Mouse (Mus musculus): ENCODE measurements at regions not wholly inside any gene's neighbourhood (a gene's known extent, or its start where the extent isn't known, plus 50 kb on each side); places are given as distances from the start of the nearest gene placed in this dataset.

DNA sequence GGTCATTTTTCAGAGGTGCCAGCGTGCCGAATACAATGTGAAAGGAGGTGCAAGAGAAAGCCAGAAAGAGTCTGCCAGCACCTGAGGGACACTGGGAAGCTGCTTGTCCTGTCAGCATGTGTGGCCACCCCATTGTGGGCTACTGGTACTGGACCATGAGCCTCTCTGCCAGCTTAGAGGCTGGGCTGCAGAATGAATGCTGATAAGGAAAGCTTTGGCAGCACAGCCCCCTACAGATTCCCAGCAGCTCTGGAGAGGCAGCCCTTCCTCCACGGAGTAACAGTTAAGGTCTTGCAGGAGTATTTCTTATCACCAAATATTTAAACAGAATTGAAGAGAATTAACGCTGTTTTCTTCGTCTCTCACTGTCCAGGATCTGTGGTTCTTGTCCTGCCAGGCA is 199.5 kb downstream of the Gadd45g start:
- no peak for ATAC-seq (ENCODE audit: insufficient read depth, low FRiP score, low TSS enrichment)

DNA sequence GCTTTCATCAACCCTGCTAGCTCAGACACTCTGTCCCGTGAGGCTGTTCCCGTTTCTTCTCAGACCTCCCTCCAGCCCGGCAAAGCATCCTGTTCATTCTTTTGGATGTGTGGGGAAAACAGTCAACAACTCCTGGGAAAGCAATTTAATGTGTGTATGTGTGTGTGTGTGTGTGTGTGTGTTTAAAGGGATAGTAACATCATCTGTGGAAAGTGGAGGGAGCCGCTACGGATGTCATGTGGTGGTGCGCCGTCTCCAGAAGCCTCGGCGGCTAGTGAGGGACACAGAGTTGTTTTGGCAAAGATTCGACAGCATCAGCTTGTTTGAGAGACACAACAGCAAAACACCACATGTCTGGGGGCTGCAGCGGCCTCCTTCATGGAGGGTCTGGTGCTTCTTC is 200.2 kb downstream of the Gadd45g start:
- DNase-seq (ENCODE audit: low spot score) = no peak
- Histone ChIP-seq H3K4me3 (ENCODE audit: low read depth, low read length) (no peak overlapping the region), H3K4me1 (ENCODE audit: control insufficient read depth, insufficient read depth, low read length) (peaks cover 2% of the 10 kb centered on the region; the same call in 1 of the 2 replicates), H3K9ac (ENCODE audit: low read length) (no peak overlapping the region), H3K27me3 (ENCODE audit: control insufficient read depth, insufficient read depth, low read length) (no peaks in the 10 kb centered on the region), H3K9me3 (ENCODE audit: control insufficient read depth, low read length) (no peaks in the 10 kb centered on the region), H3K36me3 (ENCODE audit: control insufficient read depth, insufficient read depth, low read length) (no peaks in the 10 kb centered on the region; the same call in 1 of the 2 replicates), H3K4me2 (ENCODE audit: low read depth) (no peak overlapping the region), H3K27ac (ENCODE audit: low read depth, low read length) (no peak overlapping the region)
- WGBS = 76% methylated on average over 11 of the region's 11 CpGs
- ATAC-seq (ENCODE audit: insufficient read depth, low FRiP score, low TSS enrichment) = no peak

More for the DNA sequence above, 199.5 kb downstream of the Gadd45g start:
- WGBS = 71% methylated on average over 5 of the region's 5 CpGs
- Histone ChIP-seq H3K27ac (ENCODE audit: low read depth, low read length) (no peak overlapping the region), H3K9ac (ENCODE audit: low read length) (no peak overlapping the region), H3K4me3 (ENCODE audit: low read depth, low read length) (no peak overlapping the region), H3K9me3 (ENCODE audit: control insufficient read depth, low read length) (no peaks in the 10 kb centered on the region), H3K27me3 (ENCODE audit: control insufficient read depth, insufficient read depth, low read length) (no peaks in the 10 kb centered on the region), H3K4me1 (ENCODE audit: control insufficient read depth, insufficient read depth, low read length) (peaks cover 2% of the 10 kb centered on the region; the same call in 1 of the 2 replicates), H3K4me2 (ENCODE audit: low read depth) (no peak overlapping the region), H3K36me3 (ENCODE audit: control insufficient read depth, insufficient read depth, low read length) (no peaks in the 10 kb centered on the region; the same call in 1 of the 2 replicates)
- no peak for DNase-seq (ENCODE audit: low spot score)

DNA sequence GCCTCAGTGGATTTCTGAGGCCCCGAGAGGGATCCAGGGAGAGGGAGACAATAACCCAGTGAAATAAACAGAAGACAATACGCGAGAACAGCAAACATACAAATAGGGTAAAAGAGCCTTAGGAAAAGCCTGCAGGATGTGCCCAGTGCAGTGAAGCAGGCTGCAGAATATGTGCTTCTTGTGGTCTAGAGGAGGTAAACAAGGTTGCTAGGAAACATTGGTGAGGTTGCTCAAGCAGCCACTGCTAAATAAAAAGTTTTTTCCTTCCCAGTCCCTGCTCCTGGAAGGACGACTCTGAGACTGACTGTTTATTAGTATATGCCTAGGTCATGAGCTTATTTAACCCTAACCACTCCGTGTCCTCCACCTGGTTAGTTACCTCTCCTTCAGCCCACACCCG is 201.5 kb downstream of the Gadd45g start:
- H3K27ac ChIP-seq (ENCODE audit: low read depth, low read length) = no peak overlapping the region
- no peak for ATAC-seq (ENCODE audit: insufficient read depth, low FRiP score, low TSS enrichment)
- DNase-seq (ENCODE audit: low spot score) = no peak
- no peak overlapping the region for H3K4me3 ChIP-seq (ENCODE audit: low read depth, low read length)
- H3K27me3 ChIP-seq (ENCODE audit: control insufficient read depth, insufficient read depth, low read length) = no peaks in the 10 kb centered on the region
- 76% methylated on average over 6 of the region's 6 CpGs for WGBS
- no peaks in the 10 kb centered on the region for H3K9me3 ChIP-seq (ENCODE audit: control insufficient read depth, low read length)
- H3K4me1 ChIP-seq (ENCODE audit: control insufficient read depth, insufficient read depth, low read length) = peaks cover 2% of the 10 kb centered on the region; the same call in 1 of the 2 replicates
- no peak overlapping the region for H3K4me2 ChIP-seq (ENCODE audit: low read depth)
- H3K36me3 ChIP-seq (ENCODE audit: control insufficient read depth, insufficient read depth, low read length) = no peaks in the 10 kb centered on the region; the same call in 1 of the 2 replicates
- no peak overlapping the region for H3K9ac ChIP-seq (ENCODE audit: low read length)

DNA sequence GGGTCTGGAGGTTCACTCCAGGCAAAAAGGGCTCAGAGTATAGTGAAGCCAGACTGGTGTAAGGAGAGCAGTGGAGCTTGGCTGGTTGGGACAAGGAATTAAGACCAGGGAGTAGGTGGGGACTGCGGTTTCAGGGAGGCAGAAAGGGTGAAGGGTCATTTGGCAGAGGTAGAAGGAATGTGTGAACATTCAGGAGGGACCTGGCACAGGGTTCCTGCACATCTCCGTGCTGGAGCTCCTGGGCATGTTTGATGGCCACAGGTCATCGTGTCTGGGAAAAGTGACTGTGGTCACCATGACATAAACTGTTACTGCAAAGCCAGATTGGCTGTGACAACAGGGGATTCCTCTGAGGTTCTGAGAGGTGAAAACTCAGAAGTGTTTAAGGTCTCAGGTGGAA is 202.3 kb downstream of the Gadd45g start:
- no peaks in the 10 kb centered on the region; the same call in 1 of the 2 replicates for H3K36me3 ChIP-seq (ENCODE audit: control insufficient read depth, insufficient read depth, low read length)
- peaks cover 2% of the 10 kb centered on the region; the same call in 1 of the 2 replicates for H3K4me1 ChIP-seq (ENCODE audit: control insufficient read depth, insufficient read depth, low read length)
- no peak overlapping the region for H3K4me3 ChIP-seq (ENCODE audit: low read depth, low read length)
- ATAC-seq (ENCODE audit: insufficient read depth, low FRiP score, low TSS enrichment) (no peak), DNase-seq (ENCODE audit: low spot score) (no peak)
- no peak overlapping the region for H3K9ac ChIP-seq (ENCODE audit: low read length)
- H3K27ac ChIP-seq (ENCODE audit: low read depth, low read length) = no peak overlapping the region
- no peak overlapping the region for H3K4me2 ChIP-seq (ENCODE audit: low read depth)
- no peaks in the 10 kb centered on the region for H3K27me3 ChIP-seq (ENCODE audit: control insufficient read depth, insufficient read depth, low read length)
- WGBS = 85% methylated on average over 3 of the region's 3 CpGs
- H3K9me3 ChIP-seq (ENCODE audit: control insufficient read depth, low read length) = no peaks in the 10 kb centered on the region

DNA sequence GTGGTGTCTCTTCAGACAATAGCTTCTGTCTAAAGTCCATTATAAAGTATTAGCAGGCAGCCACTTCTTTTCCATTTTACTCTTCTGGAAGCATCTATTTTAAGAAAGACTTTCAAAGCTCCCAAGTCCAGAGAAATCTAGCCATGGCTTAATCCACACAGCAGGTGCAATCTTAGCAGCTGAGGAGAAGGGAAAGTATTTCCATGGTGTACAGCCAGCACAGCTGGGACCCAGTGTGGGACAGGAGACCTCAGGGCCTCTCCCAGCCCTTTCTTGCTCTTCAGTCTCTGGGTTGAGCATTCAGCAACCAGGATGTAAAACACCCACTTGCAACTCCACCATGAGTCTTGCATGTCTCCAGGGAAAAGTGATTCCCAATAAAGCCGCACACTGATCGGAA is 202.8 kb downstream of the Gadd45g start:
- Histone ChIP-seq H3K4me3 (ENCODE audit: low read depth, low read length) (no peak overlapping the region), H3K4me1 (ENCODE audit: control insufficient read depth, insufficient read depth, low read length) (peaks cover 2% of the 10 kb centered on the region; the same call in 1 of the 2 replicates), H3K4me2 (ENCODE audit: low read depth) (no peak overlapping the region), H3K27ac (ENCODE audit: low read depth, low read length) (no peak overlapping the region), H3K9me3 (ENCODE audit: control insufficient read depth, low read length) (no peaks in the 10 kb centered on the region), H3K9ac (ENCODE audit: low read length) (no peak overlapping the region), H3K27me3 (ENCODE audit: control insufficient read depth, insufficient read depth, low read length) (no peaks in the 10 kb centered on the region), H3K36me3 (ENCODE audit: control insufficient read depth, insufficient read depth, low read length) (no peaks in the 10 kb centered on the region; the same call in 1 of the 2 replicates)
- DNase-seq (ENCODE audit: low spot score) (no peak), ATAC-seq (ENCODE audit: insufficient read depth, low FRiP score, low TSS enrichment) (no peak)
- WGBS = 92% methylated on average over 2 of the region's 2 CpGs

DNA sequence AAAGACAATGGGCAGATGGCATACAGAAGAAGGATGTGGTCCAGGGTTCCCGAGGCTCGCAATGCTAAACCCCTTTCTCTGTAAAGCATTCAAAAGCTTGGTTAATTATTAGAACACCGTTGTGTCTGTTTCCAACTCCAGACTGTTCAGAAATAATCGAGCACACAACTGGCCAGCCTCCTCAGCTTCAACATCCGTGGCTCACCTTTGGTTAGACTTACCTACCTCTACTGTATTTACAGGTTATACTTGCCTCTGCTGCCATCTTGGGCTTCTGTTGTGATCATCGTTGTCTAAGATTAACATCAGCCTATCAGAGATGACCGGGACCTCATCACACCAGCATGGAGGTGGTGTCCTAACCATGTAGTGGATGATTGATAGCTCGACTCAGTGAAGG is 209.3 kb downstream of the Gadd45g start:
- H3K27ac ChIP-seq (ENCODE audit: low read depth, low read length) = no peak overlapping the region
- peaks cover 4% of the 10 kb centered on the region; the same call in 1 of the 2 replicates for H3K4me1 ChIP-seq (ENCODE audit: control insufficient read depth, insufficient read depth, low read length)
- H3K4me3 ChIP-seq (ENCODE audit: low read depth, low read length) = no peak overlapping the region
- H3K9ac ChIP-seq (ENCODE audit: low read length) = no peak overlapping the region
- H3K27me3 ChIP-seq (ENCODE audit: control insufficient read depth, insufficient read depth, low read length) = no peaks in the 10 kb centered on the region
- H3K4me2 ChIP-seq (ENCODE audit: low read depth) = no peak overlapping the region
- H3K9me3 ChIP-seq (ENCODE audit: control insufficient read depth, low read length) = no peaks in the 10 kb centered on the region
- no peaks in the 10 kb centered on the region for H3K36me3 ChIP-seq (ENCODE audit: control insufficient read depth, insufficient read depth, low read length)
- ATAC-seq (ENCODE audit: insufficient read depth, low FRiP score, low TSS enrichment) (no peak), DNase-seq (ENCODE audit: low spot score) (no peak)
- 84% methylated on average over 8 of the region's 8 CpGs for WGBS

DNA sequence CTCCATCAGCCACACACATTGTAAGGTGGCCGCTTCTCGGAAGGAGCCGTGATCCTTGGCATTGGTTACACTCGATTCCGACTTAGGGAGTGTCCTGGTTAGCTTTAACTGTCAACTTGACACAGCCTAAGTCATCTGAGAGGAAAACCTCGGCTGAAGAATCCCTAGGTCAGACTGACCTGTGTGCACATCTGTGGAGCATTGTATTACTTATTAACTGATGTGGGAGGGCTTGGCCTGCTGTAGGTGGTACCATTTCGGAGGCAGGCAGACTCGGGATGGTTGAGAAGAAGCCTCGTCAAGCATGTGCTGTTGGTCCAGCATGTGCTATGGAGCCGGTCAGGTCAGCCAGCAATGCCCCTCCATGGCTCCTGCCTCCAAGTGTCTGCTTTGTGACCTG is 211.0 kb downstream of the Gadd45g start:
- Histone ChIP-seq H3K27me3 (ENCODE audit: control insufficient read depth, insufficient read depth, low read length) (no peaks in the 10 kb centered on the region), H3K4me3 (ENCODE audit: low read depth, low read length) (no peak overlapping the region), H3K36me3 (ENCODE audit: control insufficient read depth, insufficient read depth, low read length) (no peaks in the 10 kb centered on the region), H3K27ac (ENCODE audit: low read depth, low read length) (no peak overlapping the region), H3K4me1 (ENCODE audit: control insufficient read depth, insufficient read depth, low read length) (peaks cover 4% of the 10 kb centered on the region; the same call in 1 of the 2 replicates), H3K9me3 (ENCODE audit: control insufficient read depth, low read length) (no peaks in the 10 kb centered on the region), H3K4me2 (ENCODE audit: low read depth) (no peak overlapping the region), H3K9ac (ENCODE audit: low read length) (no peak overlapping the region)
- 90% methylated on average over 10 of the region's 10 CpGs for WGBS
- DNase-seq (ENCODE audit: low spot score) (no peak), ATAC-seq (ENCODE audit: insufficient read depth, low FRiP score, low TSS enrichment) (no peak)

DNA sequence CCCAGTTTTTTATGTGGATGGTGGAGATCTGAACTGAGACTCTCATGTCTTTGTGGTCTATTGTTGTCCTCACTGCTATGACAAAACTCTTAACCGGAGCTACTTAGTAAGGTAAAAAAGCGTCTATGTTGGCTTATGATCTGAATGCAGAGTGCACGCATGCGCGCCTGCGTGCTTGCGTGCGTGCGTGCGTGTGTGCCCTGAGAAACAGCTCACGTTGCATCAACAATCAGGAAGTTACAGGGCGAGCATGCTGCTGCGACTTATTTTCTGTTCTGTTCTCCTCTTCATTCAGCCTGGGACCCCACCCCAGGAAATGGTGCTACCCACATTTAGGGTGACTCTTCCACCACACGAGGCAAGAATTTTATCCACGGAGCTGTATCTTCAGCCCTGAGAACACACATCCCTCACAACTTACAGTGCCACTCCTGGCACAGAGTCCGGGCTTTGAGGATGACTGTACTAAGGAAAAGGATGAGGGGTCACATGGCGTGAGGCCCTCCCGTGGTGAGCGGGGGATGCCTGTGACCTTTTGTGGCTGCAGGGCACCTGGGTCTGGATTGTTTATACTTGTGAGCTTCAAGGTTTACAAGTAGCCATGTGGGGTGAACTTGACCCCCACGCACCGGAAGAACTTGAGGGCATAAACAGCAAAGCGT is 213.4 kb downstream of the Gadd45g start:
- no peak overlapping the region for H3K4me3 ChIP-seq (ENCODE audit: low read depth, low read length)
- DNase-seq (ENCODE audit: low spot score) = no peak
- no peak overlapping the region for H3K4me2 ChIP-seq (ENCODE audit: low read depth)
- peaks cover 4% of the 10 kb centered on the region; the same call in 1 of the 2 replicates for H3K4me1 ChIP-seq (ENCODE audit: control insufficient read depth, insufficient read depth, low read length)
- 75% methylated on average over 22 of the region's 22 CpGs for WGBS
- H3K36me3 ChIP-seq (ENCODE audit: control insufficient read depth, insufficient read depth, low read length) = no peaks in the 10 kb centered on the region
- no peak for ATAC-seq (ENCODE audit: insufficient read depth, low FRiP score, low TSS enrichment)
- no peaks in the 10 kb centered on the region for H3K27me3 ChIP-seq (ENCODE audit: control insufficient read depth, insufficient read depth, low read length)
- no peak overlapping the region for H3K9ac ChIP-seq (ENCODE audit: low read length)
- H3K9me3 ChIP-seq (ENCODE audit: control insufficient read depth, low read length) = no peaks in the 10 kb centered on the region
- no peak overlapping the region for H3K27ac ChIP-seq (ENCODE audit: low read depth, low read length)

DNA sequence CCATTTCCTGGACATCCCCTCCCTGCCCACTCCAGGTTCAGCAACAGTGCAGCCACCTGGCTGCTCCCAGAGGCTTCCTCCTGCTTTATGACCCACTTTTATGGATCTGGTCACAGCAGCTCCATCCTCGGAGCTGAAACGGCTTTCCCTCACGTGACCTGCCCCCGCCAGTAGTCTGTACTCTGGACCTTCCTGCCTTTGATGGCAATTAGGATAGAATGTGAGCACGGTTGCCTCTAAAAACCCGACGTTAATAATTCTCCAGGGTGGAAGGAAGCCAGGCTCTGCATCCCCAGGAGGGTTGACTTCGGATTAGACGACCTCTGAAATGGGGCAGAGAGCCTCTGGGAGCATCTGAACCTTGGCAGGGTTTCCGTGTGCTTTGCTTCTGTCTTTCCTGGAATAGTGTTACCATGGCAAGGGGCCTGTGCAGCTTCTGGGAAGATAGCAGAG is 214.0 kb downstream of the Gadd45g start:
- Histone ChIP-seq H3K27me3 (ENCODE audit: control insufficient read depth, insufficient read depth, low read length) (no peaks in the 10 kb centered on the region), H3K4me1 (ENCODE audit: control insufficient read depth, insufficient read depth, low read length) (peaks cover 4% of the 10 kb centered on the region; the same call in 1 of the 2 replicates), H3K27ac (ENCODE audit: low read depth, low read length) (no peak overlapping the region), H3K9me3 (ENCODE audit: control insufficient read depth, low read length) (no peaks in the 10 kb centered on the region), H3K36me3 (ENCODE audit: control insufficient read depth, insufficient read depth, low read length) (no peaks in the 10 kb centered on the region; the same call in 1 of the 2 replicates), H3K9ac (ENCODE audit: low read length) (no peak overlapping the region), H3K4me2 (ENCODE audit: low read depth) (no peak overlapping the region), H3K4me3 (ENCODE audit: low read depth, low read length) (no peak overlapping the region)
- DNase-seq (ENCODE audit: low spot score) = no peak
- 19% methylated on average over 10 of the region's 10 CpGs for WGBS
- no peak for ATAC-seq (ENCODE audit: insufficient read depth, low FRiP score, low TSS enrichment)
